Comparison of ENCODE assay signal across 8 mouse cellular contexts in genomic region chr5:73761709-73762108, GRCm38 (mm10).
DNase-seq lines count a peak whose midpoint lies in the region; ATAC-seq and TF ChIP-seq lines count a peak whose summit lies in the region.

No protein-coding gene starts in this region.

- ATAC-seq in forebrain, embryonic 11.5 days (replicated peaks; ENCODE audit: low FRiP score) = 0 out of 2 replicates have a peak, but pooled peaks have one; percentile 27
- peak; percentile 78 for ATAC-seq in heart, embryonic 16.5 days (replicated peaks; ENCODE audit: extremely low read depth, insufficient read depth, low FRiP score)
- ATAC-seq in liver, postnatal 0 days = no peak

- no peak overlapping the region for H3K4me3 ChIP-seq in forebrain, embryonic 11.5 days (ENCODE audit: low read depth, low read length)
- H3K4me3 ChIP-seq in heart, embryonic 16.5 days (ENCODE audit: low read length) = no peak overlapping the region
- H3K4me3 ChIP-seq in liver, postnatal 0 days (ENCODE audit: low read depth, low read length) = no peak overlapping the region

- peak; percentile 15 to 63 for DNase-seq in adrenal gland, adult (ENCODE audit: inconsistent age in 2 of 2, low spot score in 1 of 2)
- no peak for DNase-seq in adrenal gland, postnatal 4 days (ENCODE audit: low spot score in 2 of 2)
- peak; percentile 71 for DNase-seq in forebrain, embryonic 11.5 days (ENCODE audit: low spot score)
- DNase-seq in kidney, postnatal 4 days = peak; percentile 69 to 78
- DNase-seq in liver, postnatal 0 days = peak; percentile 21
- peak; percentile 16 for DNase-seq in retina, adult 2 months (ENCODE audit: low read depth, low spot score)
- DNase-seq in thymus, postnatal 14 days = no peak

- TF ChIP-seq CTCF in liver, postnatal 0 days (IDR thresholded peaks at IDR 0.05; ENCODE audit: low read depth) = peak; percentile 63

- H3K9ac ChIP-seq in forebrain, embryonic 11.5 days (ENCODE audit: low read length) = no peak overlapping the region
- H3K9ac ChIP-seq in heart, embryonic 16.5 days (ENCODE audit: low read length) = no peak overlapping the region
- no peak overlapping the region for H3K9ac ChIP-seq in liver, postnatal 0 days (replicated peaks)

- H3K27me3 ChIP-seq in forebrain, embryonic 11.5 days (ENCODE audit: control insufficient read depth, insufficient read depth, low read length) = no peaks in the 10 kb centered on the region
- no peaks in the 10 kb centered on the region for H3K27me3 ChIP-seq in heart, embryonic 16.5 days (ENCODE audit: control insufficient read depth, insufficient read depth, low read length)
- H3K27me3 ChIP-seq in liver, postnatal 0 days (ENCODE audit: insufficient read depth, low read length) = no peaks in the 10 kb centered on the region

- H3K36me3 ChIP-seq in forebrain, embryonic 11.5 days (ENCODE audit: control insufficient read depth, insufficient read depth, low read length) = no peaks in the 10 kb centered on the region
- H3K36me3 ChIP-seq in heart, embryonic 16.5 days (ENCODE audit: control insufficient read depth, insufficient read depth) = no peaks in the 10 kb centered on the region
- H3K36me3 ChIP-seq in liver, postnatal 0 days (replicated peaks; ENCODE audit: insufficient read depth, low read length) = no peaks in the 10 kb centered on the region

- no peak for TF ChIP-seq EP300 in liver, postnatal 0 days (IDR thresholded peaks at IDR 0.05; ENCODE audit: low read depth)

- no peaks in the 10 kb centered on the region for H3K9me3 ChIP-seq in forebrain, embryonic 11.5 days (ENCODE audit: control insufficient read depth, low read length)
- no peaks in the 10 kb centered on the region for H3K9me3 ChIP-seq in heart, embryonic 16.5 days (replicated peaks; ENCODE audit: control insufficient read depth, low read length)
- no peaks in the 10 kb centered on the region for H3K9me3 ChIP-seq in liver, postnatal 0 days (ENCODE audit: low read length)

- WGBS in forebrain, embryonic 11.5 days = 18% methylated on average over 8 of the region's 8 CpGs
- WGBS in heart, embryonic 16.5 days = 19% methylated on average over 8 of the region's 8 CpGs
- WGBS in liver, postnatal 0 days (ENCODE audit: insufficient replicate concordance) = 39% methylated on average over 8 of the region's 8 CpGs

- H3K4me2 ChIP-seq in forebrain, embryonic 11.5 days (ENCODE audit: low read depth, low read length, severe bottlenecking) = no peak overlapping the region
- no peak overlapping the region for H3K4me2 ChIP-seq in heart, embryonic 16.5 days (ENCODE audit: low read depth, low read length)
- H3K4me2 ChIP-seq in liver, postnatal 0 days (ENCODE audit: low read depth, low read length) = no peak overlapping the region

- no peak overlapping the region for H3K27ac ChIP-seq in forebrain, embryonic 11.5 days (ENCODE audit: low read depth, low read length)
- H3K27ac ChIP-seq in heart, embryonic 16.5 days (ENCODE audit: low read length) = no peak overlapping the region
- no peak overlapping the region for H3K27ac ChIP-seq in liver, postnatal 0 days (ENCODE audit: low read depth)

- no peaks in the 10 kb centered on the region for H3K4me1 ChIP-seq in forebrain, embryonic 11.5 days (replicated peaks; ENCODE audit: control insufficient read depth, insufficient read depth, low read length)
- H3K4me1 ChIP-seq in heart, embryonic 16.5 days (ENCODE audit: control insufficient read depth, insufficient read depth, low read length) = no peaks in the 10 kb centered on the region
- no peaks in the 10 kb centered on the region for H3K4me1 ChIP-seq in liver, postnatal 0 days (ENCODE audit: insufficient read depth)

Comparison
In these comparisons a context has a peak if more than half of its experiments do, and no peak if none do; other contexts are left out.
1. DNase-seq: peak in adrenal gland, adult (2 of 2), forebrain, embryonic 11.5 days (single experiment), kidney, postnatal 4 days (2 of 2), liver, postnatal 0 days (single experiment) and retina, adult 2 months (single experiment); none in adrenal gland, postnatal 4 days (0 of 2) and thymus, postnatal 14 days (single experiment).